10 mouse cellular contexts compared by ENCODE assay signal in genomic region chrX:71983775-71984174, GRCm38 (mm10). TPM values are rescaled to one million over a fixed set of nuclear protein-coding genes. Genes with fewer than 3 reads are reported as not detected.
A peak's percentile ranks its signal among the peaks of the same experiment; 100 is the strongest.
DNase-seq lines count a peak whose midpoint lies in the region; ATAC-seq and TF ChIP-seq lines count a peak whose summit lies in the region.
"Had no signal": no experiment of that assay in that cellular context is flagged by ENCODE, and none has a peak within 500 bp of the region (broad histone marks: within the 10 kb centered on the region; RNA-seq: fewer than 3 reads in every experiment).

No protein-coding gene starts in this region.

- no peak overlapping the region for H3K4me2 ChIP-seq in kidney, embryonic 14.5 days (replicated peaks; ENCODE audit: low read depth, low read length)
- H3K4me2 ChIP-seq in liver, postnatal 0 days (ENCODE audit: low read depth, low read length) = no peak overlapping the region
- H3K4me2 ChIP-seq: limb, embryonic 12.5 days had no signal

- H3K4me3 ChIP-seq in kidney, embryonic 14.5 days (ENCODE audit: low read length) = no peak overlapping the region
- no peak overlapping the region for H3K4me3 ChIP-seq in liver, postnatal 0 days (ENCODE audit: low read depth, low read length)
- H3K4me3 ChIP-seq: limb, embryonic 12.5 days had no signal

- DNase-seq in cerebellum, postnatal 10 days = peak; percentile 25 to 35
- no peak for DNase-seq in cerebellum, postnatal 4 days (ENCODE audit: low spot score in 2 of 2)
- DNase-seq in kidney, adult 9 months = peak; percentile 1
- DNase-seq in A20 (ENCODE audit: low read depth, low spot score) = peak; percentile 27
- peak; percentile 13 for DNase-seq in liver, postnatal 0 days
- no peak for DNase-seq in MN1 (ENCODE audit: low spot score)
- DNase-seq in layer of hippocampus, postnatal 10 days (ENCODE audit: low spot score in 2 of 2) = no peak

- no peaks in the 10 kb centered on the region for H3K4me1 ChIP-seq in kidney, embryonic 14.5 days (ENCODE audit: control insufficient read depth, insufficient read depth, low read length)
- no peaks in the 10 kb centered on the region for H3K4me1 ChIP-seq in liver, postnatal 0 days (ENCODE audit: insufficient read depth)
- H3K4me1 ChIP-seq: limb, embryonic 12.5 days had no signal

- no peaks in the 10 kb centered on the region for H3K27me3 ChIP-seq in kidney, embryonic 14.5 days (ENCODE audit: control insufficient read depth, insufficient read depth, low read length)
- no peaks in the 10 kb centered on the region for H3K27me3 ChIP-seq in liver, postnatal 0 days (ENCODE audit: insufficient read depth, low read length)
- H3K27me3 ChIP-seq: limb, embryonic 12.5 days had no signal

- H3K36me3 ChIP-seq in kidney, embryonic 14.5 days (ENCODE audit: control insufficient read depth, insufficient read depth, low read length) = no peaks in the 10 kb centered on the region
- no peaks in the 10 kb centered on the region for H3K36me3 ChIP-seq in liver, postnatal 0 days (replicated peaks; ENCODE audit: insufficient read depth, low read length)
- H3K36me3 ChIP-seq: limb, embryonic 12.5 days had no signal

- H3K9ac ChIP-seq in kidney, embryonic 14.5 days (ENCODE audit: low read depth, low read length) = no peak overlapping the region
- no peak overlapping the region for H3K9ac ChIP-seq in liver, postnatal 0 days (replicated peaks)
- H3K9ac ChIP-seq: limb, embryonic 12.5 days had no signal

- TF ChIP-seq EP300 in liver, postnatal 0 days (IDR thresholded peaks at IDR 0.05; ENCODE audit: low read depth) = no peak

- 95% methylated on average over 1 of the region's 1 CpGs for WGBS in kidney, embryonic 14.5 days
- 59% methylated on average over 1 of the region's 1 CpGs for WGBS in liver, postnatal 0 days (ENCODE audit: insufficient replicate concordance)

- no peak for ATAC-seq in kidney, embryonic 14.5 days (ENCODE audit: low FRiP score, low TSS enrichment)
- no peak for ATAC-seq in liver, postnatal 0 days

- H3K9me3 ChIP-seq in kidney, embryonic 14.5 days (ENCODE audit: control insufficient read depth, low read length) = no peaks in the 10 kb centered on the region
- no peaks in the 10 kb centered on the region for H3K9me3 ChIP-seq in liver, postnatal 0 days (ENCODE audit: low read length)
- H3K9me3 ChIP-seq: limb, embryonic 12.5 days had no signal

- TF ChIP-seq CTCF in liver, postnatal 0 days (IDR thresholded peaks at IDR 0.05; ENCODE audit: low read depth) = peak; percentile 27

- no peak overlapping the region for H3K27ac ChIP-seq in kidney, embryonic 14.5 days (ENCODE audit: low read depth, low read length)
- no peak overlapping the region for H3K27ac ChIP-seq in liver, postnatal 0 days (ENCODE audit: low read depth)
- H3K27ac ChIP-seq: limb, embryonic 12.5 days had no signal

RNA-seq across cellular contexts. Expression of gene Cnga2, which starts 7.9 kb away (rescaled TPM):
- polyA plus RNA-seq in kidney, embryonic 14.5 days (2014; fragmentation: Nextera tagmentation; extraction: Ambion mirVana) = 0.08 and 0.09 TPM in 2 replicates
- polyA plus RNA-seq in liver, postnatal 0 days (2015; fragmentation: Nextera tagmentation; extraction: Ambion mirVana) = not detected in 2 replicates
- under 1 TPM; 0.11 to 0.53 TPM for total RNA-seq in layer of hippocampus, postnatal 10 days (2021)

RNA-seq across cellular contexts. Expression of gene Fate1, which starts 11.0 kb away (rescaled TPM):
- not detected in 2 replicates for polyA plus RNA-seq in kidney, embryonic 14.5 days (2014; fragmentation: Nextera tagmentation; extraction: Ambion mirVana)
- polyA plus RNA-seq in liver, postnatal 0 days (2015; fragmentation: Nextera tagmentation; extraction: Ambion mirVana) = not detected in 2 replicates
- not detected for total RNA-seq in layer of hippocampus, postnatal 10 days (2021)
- total RNA-seq: heart, postnatal 14 days had no signal
- polyA plus RNA-seq: limb, embryonic 12.5 days had no signal

RNA-seq across cellular contexts. Expression of gene Prrg3, which starts 21.4 kb away (rescaled TPM):
- polyA plus RNA-seq in kidney, embryonic 14.5 days (2014; fragmentation: Nextera tagmentation; extraction: Ambion mirVana) = 4.2 and 9.7 TPM in 2 replicates
- polyA plus RNA-seq in liver, postnatal 0 days (2015; fragmentation: Nextera tagmentation; extraction: Ambion mirVana) = 0.41 and 0.59 TPM in 2 replicates
- total RNA-seq in layer of hippocampus, postnatal 10 days (2021) = 10 to 100 TPM; 24.4 to 24.7 TPM

Comparison
In these comparisons a context has a peak if more than half of its experiments do, and no peak if none do; other contexts are left out.
1. DNase-seq: peak in cerebellum, postnatal 10 days (2 of 2), kidney, adult 9 months (single experiment), A20 (single experiment) and liver, postnatal 0 days (single experiment); none in cerebellum, postnatal 4 days (0 of 2), MN1 (single experiment) and layer of hippocampus, postnatal 10 days (0 of 2).